Mouse (Mus musculus): ENCODE results near the gene Entr1.
"Not testable (repeated sequence)": the region's sequence is repeated elsewhere in the genome, so short reads cannot be mapped to it uniquely, and the experiment has no call there.

The Entr1 gene

DNA sequence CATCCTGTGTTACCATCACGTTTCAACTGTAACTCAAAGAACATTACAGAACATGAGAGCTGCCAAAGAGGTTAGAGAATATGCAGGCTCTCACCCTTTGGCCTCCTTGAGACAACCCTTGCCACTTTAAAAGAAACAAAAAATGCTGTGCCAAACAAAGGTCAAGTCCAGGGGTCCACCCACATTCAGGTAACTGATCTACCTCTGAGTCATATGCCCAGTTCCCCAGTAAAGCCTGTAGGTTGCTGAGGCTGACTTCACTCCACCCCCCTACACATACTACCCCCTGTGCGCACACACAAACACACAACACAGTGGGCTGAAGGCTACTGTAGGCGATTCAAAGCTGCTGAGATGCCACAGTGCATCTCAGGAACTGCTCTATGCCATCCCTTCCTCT is 1.4 kb downstream of the Entr1 start:
- peak; percentile 45 to 71 for DNase-seq

DNA sequence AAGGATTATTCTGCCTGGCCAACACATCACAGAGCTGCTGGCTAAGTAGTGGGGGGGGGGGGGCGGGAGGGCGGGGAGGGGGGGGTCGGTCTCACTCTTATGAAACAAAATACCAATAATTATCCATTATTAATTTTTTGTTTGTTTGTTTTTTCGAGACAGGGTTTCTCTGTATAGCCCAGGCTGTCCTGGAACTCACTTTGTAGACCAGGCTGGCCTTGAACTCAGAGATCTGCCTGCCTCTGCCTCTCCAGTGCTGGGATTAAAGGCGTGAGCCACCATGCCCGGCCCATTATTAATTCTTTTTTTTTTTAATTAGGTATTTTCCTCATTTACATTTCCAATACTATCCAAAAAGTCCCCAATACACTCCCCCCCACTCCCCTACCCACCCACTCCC is 8.2 kb downstream of the Entr1 start:
- DNase-seq = not testable (repeated sequence)

DNA sequence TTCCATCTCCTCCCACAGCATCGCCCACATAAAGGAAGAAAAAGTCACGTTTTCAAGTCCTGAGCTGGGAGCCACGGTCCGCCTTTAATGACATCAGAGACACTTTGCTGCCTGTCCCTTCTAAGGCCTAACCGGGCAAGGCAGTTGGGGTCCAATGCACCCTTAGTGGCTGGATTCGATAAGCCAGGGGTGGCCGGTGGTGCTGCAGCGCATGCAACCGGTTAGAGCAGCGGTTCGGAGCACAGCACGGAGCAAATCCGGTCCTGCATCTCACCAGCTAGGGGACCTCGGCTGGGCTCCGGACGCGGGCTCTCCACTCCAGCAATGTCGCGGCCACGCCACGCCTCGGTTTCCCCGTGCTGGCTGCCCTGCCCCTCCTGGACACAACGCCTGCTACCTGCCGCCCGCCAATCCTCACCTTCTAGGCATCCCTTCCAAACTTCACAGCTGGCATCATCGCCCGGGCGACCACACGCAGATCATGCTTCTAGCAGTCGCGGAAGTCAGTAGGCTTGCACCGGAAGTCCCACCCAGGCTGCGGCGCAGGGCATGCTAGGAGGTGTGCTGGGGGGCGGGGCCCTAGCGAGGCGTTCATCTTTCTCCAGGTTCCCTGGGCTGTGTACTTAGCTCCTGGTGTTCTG is 8.9 kb downstream of the Entr1 start, which contains the start of gene Snapc4:
Snapc4 (minus strand) TSS at position 523 of the 641 bp plus-strand sequence.
- DNase-seq = peak; percentile 91 to 95

GRCm38 (mm10) chr2:26372396-26372795 is 16.7 kb downstream of the Entr1 start:
- no peak for DNase-seq

DNA sequence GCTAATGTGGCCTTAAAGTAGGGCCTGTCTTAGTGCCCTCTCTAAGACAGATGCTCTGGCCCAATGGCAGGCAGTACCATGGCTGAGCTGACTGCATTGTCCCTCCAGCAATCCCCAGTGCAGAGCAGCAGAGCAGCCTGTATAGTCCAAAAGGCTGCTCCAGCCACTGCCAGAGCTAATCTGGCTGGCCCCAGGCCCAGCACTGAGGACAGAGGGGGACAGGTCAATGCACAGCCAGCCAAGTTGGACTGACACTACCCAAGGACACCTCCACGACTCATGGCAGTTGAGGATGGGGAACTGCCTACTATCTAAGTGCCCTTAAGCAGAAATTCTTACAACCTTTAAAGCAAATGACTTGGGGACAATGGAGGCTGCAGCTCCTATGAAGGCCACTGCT is 20.5 kb downstream of the Entr1 start:
- DNase-seq = no peak

DNA sequence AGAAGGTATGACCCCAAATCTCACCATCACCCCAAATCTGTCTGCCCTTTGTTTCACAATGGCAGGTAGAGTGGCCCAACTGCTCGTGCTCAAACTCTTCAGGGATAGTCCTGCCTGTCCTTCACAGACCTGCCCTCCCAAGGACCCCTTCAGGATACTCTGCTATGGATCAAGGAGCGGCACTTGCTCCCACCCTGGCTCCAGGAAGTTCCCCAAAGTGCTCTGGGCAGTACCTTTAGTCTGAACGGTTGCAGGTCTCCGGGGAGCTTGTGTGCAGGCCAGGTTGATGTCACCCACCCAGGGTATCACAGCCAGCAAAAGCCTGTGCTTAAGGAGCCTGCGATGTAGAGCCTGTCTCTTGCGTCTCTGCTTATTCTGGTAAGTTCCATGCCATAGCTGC is 21.2 kb downstream of the Entr1 start:
- no peak for DNase-seq

GRCm38 (mm10) chr2:26364738-26365465 is 24.2 kb downstream of the Entr1 start:
- peak; percentile 81 to 83 for DNase-seq

- no peak for DNase-seq
Observed at GRCm38 (mm10) chr2:26363481-26363880, 25.6 kb downstream of the Entr1 start.

DNA sequence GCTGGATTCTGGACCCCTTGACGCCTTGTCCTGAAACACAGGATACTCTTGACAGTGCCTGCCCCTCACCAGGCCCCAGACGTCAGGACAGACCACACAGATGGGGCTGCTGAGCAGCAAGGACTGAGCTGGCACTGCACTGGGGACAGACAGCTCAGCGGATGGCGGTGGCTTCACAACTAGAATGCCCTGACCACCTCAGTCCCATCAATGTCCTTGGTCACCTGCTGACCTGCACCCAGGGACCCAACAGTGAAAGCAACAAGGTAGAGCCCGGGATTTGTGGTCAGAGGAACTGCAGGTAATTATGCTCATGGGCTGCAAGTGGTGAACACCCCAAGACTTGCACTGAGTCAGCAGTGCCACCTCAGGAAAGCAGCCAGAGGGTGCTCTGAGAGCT is 26.1 kb downstream of the Entr1 start:
- no peak for DNase-seq

DNA sequence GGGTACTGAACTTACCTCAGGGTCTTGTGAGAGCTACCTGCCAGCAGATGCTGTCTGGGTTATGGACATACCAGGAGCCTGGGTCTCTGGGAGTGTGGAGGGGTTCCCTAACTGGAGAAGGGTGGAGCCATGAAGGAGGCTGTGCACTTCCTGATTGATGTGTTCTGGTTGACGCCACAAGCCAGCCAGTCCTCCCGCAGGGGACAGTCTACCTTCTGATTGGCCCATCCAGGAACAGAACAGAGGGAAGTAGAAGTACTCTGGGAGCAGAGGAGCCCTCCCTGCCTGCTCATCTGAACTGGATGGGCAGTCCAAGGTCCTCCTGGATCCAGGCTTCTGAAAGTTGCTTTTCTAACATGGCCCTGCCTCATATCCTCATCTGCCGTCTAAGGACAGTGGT is 28.3 kb downstream of the Entr1 start, which contains the start of gene Card9:
Card9 (minus strand) TSS at position 147 of the 400 bp plus-strand sequence.
- DNase-seq = no peak

GRCm38 (mm10) chr2:26359983-26360382 is 29.1 kb downstream of the Entr1 start:
- no peak for DNase-seq

GRCm38 (mm10) chr2:26358667-26359320 is 30.3 kb downstream of the Entr1 start:
- DNase-seq = no peak

DNA sequence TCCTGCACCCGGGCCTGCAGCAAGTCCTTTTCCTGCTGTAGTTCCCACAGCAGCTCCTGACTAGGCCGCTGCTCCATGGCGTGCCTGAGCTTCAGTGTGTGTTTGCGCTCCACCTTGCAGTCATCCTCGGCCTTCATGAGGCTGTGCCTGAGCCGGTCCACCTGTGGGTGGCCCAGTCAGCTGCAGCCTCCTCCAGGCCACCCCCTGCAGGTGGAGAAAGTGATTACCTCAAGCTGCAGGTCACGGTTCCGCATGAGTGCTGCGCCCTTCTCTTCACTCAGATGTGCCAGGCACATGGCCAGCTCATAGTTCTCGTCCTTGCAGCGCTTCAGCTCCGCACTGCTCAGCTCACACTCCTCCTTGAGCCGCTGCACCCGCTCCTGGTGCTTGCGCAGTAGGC is 31.6 kb downstream of the Entr1 start:
- peak; percentile 86 to 92 for DNase-seq

- no peak for DNase-seq
Observed at GRCm38 (mm10) chr2:26356678-26357077, 32.4 kb downstream of the Entr1 start.

GRCm38 (mm10) chr2:26356231-26356630 is 32.9 kb downstream of the Entr1 start:
- no peak for DNase-seq

- no peak for DNase-seq
Observed at GRCm38 (mm10) chr2:26354401-26354800, 34.7 kb downstream of the Entr1 start.

- no peak for DNase-seq
Observed at GRCm38 (mm10) chr2:26353066-26353980, 35.8 kb downstream of the Entr1 start.

DNA sequence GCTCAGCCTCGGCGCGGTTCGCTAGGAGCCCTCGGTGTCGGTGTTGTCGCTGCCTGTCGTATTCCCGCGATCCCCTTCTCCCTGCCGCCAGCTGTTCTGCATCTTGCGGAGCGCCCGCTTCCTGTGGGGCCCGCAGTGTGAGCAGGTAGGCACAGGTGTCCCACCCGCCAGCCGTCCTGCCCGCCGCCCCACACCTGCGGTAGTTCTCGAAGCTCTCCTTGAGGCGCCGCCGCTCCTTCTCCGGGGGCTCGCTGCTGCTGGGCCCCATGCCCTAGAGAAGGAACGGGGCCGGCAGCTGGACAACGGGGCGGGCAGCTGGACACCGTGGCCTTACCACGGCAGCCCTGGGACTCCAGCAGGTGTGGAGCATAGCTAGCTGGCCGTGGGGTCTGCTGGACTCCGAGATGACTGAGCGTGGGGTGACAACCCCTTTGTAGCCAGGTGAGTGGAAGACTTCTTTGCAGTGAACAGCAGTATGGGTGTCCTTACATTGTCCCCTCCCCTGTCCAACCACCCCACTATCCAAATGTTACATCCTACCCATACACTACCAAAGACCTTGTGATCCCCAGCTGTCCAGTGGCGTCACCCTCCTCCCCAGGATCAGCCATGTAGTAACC is 36.7 kb downstream of the Entr1 start:
- no peak for DNase-seq

DNA sequence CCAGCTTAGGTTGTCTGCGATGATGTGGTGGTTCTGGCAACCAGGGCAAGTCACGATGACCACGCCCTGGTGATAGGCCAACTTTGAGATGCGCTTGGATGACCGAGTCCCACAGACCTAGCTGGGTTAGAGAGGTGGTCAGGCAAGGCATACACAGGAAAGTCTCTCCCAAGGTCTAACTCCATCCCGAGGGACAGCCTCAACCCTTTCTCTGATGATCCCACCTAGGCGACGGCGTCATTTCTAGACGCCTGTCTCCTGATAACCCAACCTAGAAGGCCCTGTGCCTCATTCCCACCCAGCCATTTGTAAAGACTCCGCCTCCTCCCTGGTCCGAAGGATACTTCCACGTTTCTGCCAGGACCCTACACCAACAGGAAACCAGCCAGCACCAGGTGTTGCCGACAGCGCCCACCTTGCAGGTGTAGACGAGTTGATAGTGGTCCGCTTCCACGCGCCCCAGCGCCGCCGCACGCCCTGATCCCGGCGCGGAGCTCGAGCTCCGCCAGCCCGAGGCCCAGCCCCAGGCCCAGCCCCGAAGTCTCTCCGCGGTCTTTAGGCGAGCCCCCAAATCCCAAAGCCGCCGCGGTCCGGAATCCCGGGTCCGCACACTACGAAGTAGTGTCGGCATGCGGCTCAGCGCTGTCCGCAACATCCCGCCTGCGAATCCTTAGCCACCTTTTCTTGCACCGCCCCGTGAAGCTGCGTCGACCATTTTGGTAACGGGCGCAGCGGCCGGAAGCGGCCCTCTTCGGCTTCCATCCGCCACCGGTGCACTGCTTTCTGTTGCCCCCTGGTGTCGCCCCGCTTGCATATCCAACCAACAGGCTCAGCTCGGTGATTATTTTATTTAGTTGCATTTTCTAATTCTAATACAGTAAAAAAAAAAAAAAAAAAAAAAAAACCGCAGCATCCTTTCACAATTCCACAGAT is 37.5 kb downstream of the Entr1 start, which contains the start of gene Dnlz:
Dnlz (minus strand) TSS at position 753 of the 933 bp plus-strand sequence.
- peak; percentile 96 for DNase-seq

GRCm38 (mm10) chr2:26348241-26348640 is 40.9 kb downstream of the Entr1 start:
- DNase-seq = peak; percentile 56 to 77
